Mouse (Mus musculus) gastrocnemius, adult 18-20 months (tissue): ENCODE measurements around the gene Rcan1. TPM values are rescaled to one million over a fixed set of nuclear protein-coding genes. Genes with fewer than 3 reads are reported as not detected.

ENCODE experiments used
- DNase-seq: peaks from one replicate; pipeline ENCODE4 v3.0.0; 2021; ENCODE audit warnings: low spot score
- total RNA-seq, 2 experiments: library from RNA; stranded (reverse); gene quantifications; 2 replicates each; pipeline ENCODE4 v1.2.3; 2021

The Rcan1 gene
- total RNA-seq, 2 experiments from 2014 or later: 53.2 to 329 TPM

- DNase-seq: no peak
Observed at GRCm38 (mm10) chr16:92403069-92403468, 67.6 kb downstream of the Rcan1 start.

- DNase-seq: no peak
Observed at GRCm38 (mm10) chr16:92402216-92402615, 68.5 kb downstream of the Rcan1 start.

DNA sequence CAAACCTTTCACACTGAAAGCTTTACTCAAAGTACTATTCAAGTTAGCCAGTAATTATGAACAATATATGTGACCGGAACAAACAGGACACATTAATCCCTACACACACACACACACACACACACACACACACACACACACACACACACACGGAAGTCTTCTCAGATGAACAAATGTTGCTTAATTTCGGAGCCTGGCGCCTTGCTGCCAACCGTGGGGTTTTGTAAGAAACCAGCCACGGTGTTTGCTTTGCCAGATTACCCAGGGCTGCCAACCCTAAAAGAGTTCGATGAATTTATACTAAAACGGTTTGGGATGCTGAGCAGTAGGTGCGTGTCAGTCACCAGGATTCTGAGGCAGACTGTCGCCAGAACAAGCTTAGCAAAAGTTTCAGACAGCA, 69.5 kb downstream of the Rcan1 start:
- no peak for DNase-seq

GRCm38 (mm10) chr16:92399490-92400458, 70.9 kb downstream of the Rcan1 start:
- peak; percentile 88 for DNase-seq

GRCm38 (mm10) chr16:92398574-92399118, 72.0 kb downstream of the Rcan1 start:
- no peak for DNase-seq

GRCm38 (mm10) chr16:92397745-92398573, 72.7 kb downstream of the Rcan1 start:
- DNase-seq: no peak

GRCm38 (mm10) chr16:92393732-92394131, 76.9 kb downstream of the Rcan1 start:
- no peak for DNase-seq

DNA sequence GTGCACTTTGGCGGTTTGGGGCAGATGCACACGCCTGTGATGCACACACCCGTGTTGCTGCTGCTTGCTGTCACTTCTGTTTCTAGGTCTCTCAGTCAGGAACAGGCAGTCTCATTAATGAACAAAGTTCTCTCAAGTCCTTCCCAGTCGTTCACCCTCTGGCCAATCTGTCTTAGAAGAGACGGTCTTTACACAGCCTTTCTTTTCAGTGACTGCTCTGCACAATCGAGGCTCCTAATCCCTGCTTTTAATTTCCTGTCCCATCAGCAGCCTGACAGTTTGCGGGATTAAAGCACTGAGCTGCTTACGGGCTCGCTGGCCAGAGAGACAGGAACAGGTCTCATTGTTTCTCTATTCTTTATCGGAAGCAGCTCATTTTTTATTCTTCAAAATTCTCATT, 83.0 kb downstream of the Rcan1 start:
- DNase-seq: no peak

GRCm38 (mm10) chr16:92385062-92385461, 85.6 kb downstream of the Rcan1 start:
- peak; percentile 80 for DNase-seq

GRCm38 (mm10) chr16:92383412-92383811, 87.3 kb downstream of the Rcan1 start:
- DNase-seq: no peak

DNA sequence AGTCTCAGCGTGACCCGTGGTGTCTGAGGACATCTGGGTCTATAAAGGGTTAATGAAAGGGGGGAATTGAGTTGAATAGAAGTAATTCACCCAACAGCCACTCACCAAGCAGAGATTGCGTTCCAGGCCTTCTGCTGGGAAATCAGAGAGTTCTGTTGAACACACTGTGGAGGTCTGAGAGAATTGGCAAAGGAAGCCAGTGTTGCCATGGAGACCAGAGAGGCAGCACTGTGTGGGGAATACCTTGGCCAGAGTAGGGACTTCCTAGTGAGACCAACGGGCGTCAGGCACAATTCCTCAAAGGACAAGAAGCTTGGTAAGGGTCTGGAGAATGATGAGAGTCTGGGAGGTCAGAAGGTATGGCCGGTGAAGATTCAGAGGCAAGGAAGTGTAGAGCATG, 88.2 kb downstream of the Rcan1 start:
- no peak for DNase-seq

GRCm38 (mm10) chr16:92381092-92381491, 89.6 kb downstream of the Rcan1 start:
- DNase-seq: no peak

GRCm38 (mm10) chr16:92376976-92377375, 93.7 kb downstream of the Rcan1 start:
- no peak for DNase-seq

DNA sequence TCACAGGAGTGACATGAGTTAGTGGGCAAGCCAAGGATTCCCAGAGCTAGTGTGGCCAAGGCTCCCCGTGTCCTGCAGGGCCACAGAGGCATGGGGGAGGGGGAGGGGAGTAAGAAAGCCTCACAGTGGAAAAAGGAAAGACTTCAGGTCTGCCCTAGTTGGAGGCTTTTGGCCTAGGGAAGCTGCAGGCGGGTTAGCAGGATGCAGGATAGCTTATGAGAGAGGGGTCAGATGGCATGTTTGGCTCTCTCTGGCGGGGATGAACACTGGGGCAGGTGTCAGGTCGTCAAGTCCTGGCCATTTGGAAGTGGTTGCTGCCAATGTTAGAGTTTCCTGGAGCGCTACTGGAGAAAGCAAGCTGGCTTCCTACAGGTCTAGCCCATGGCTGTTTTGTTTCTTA, 99.0 kb downstream of the Rcan1 start:
- no peak for DNase-seq

DNA sequence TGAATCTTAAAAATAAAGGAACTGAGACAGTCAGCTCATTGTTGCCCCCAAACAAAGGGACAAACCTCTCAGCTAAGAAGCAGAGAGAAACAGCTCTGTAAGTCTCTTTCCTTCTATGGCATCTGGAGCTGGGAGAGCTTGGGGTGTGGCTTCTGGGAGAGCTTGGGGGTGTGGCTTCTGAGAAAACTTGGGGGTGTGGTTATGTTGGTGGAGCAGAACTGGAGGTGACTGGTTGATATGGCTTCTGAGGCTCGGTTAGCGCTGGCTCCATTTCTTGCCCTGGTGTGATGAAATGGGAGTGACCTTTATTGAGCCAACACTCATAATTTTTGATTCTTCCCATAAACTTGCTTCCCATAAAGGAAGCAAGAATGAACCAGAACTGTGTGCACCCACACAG, 101.4 kb downstream of the Rcan1 start:
- peak; percentile 33 for DNase-seq

DNA sequence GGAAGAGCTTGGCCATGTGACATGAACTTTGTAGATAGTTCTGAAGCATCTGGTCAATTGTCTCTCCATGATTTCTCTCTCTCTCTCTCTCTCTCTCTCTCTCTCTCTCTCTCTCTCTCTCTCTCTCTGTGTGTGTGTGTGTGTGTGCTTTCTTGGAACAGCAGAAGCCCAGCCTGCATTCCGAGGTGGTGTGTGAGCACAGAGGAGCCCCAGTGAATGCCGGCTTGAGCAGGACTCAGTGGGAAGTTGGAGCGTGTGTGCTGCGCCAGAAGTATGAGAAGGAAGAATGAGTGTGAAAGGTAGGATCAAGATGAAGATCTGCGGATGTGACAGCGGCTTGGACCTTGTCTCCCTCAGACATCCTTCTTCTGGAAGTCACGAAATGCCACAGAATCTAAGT, 105.2 kb downstream of the Rcan1 start:
- no peak for DNase-seq

DNA sequence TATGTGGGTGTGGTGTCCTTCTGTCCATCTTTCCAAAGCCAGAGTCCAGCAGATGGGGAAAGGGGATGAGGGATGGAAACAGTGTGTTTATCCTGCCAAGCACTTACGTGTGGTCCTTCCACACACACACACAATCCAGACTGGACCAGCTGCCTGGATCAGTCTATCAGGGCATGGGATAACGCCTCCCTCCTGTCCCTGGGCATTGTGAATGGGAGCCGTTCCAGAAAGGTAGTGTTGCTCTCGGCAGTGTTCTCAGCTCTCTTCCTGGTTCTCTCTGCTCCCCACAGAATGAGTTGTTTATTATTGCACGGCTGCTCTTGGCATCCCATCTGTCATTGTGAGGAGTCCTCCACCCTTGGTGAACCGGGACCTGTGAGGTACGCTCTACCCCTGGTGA, 110.0 kb downstream of the Rcan1 start:
- DNase-seq: no peak

DNA sequence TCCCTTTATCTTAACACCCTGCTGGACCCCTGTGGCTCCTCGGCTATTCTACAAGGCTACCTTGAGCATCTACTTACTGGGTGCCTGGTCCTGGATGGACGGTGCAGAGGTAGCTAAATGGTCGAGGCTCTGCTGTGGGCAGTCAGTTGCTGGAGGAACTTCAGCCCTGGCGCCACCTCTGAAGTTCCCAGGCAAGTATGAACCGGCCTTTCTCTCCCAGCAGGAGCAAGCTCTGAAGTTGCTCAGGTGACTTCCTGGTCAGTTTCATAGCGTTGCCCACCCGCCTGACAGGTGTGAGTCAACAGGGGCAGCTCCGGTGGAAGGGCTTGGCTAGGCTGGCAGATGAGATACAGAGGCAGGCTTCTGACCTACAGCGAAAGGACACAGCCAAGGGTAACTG, 111.4 kb downstream of the Rcan1 start, which contains the start of gene Kcne1:
Kcne1 (minus strand) TSS at position 240 of the 400 bp plus-strand sequence.
- DNase-seq: no peak

DNA sequence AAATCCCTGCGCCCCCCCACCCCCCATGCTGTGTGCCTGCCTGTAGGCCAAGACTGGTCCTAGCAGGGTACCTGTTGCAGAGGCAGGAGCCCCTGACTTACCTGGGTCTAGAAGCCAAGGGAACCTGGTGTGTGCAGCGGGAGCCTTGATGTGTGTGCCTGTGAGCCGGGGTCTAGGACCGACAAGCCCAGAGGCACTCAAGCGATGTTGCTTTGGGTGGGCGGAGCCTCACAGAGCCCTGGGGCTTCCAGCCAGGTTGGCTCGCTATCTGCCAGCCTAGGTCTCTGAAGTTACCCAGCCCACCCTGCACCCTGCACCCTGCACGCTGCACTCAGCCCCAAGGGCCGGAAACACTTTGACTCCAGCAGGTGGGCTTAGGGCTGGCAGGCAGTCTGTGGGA, 111.9 kb downstream of the Rcan1 start:
- no peak for DNase-seq

- no peak for DNase-seq
Observed at GRCm38 (mm10) chr16:92357566-92357965, 113.1 kb downstream of the Rcan1 start.

GRCm38 (mm10) chr16:92357023-92357422, 113.6 kb downstream of the Rcan1 start:
- DNase-seq: no peak

- DNase-seq: no peak
Observed at GRCm38 (mm10) chr16:92355982-92356381, 114.7 kb downstream of the Rcan1 start.
